Mouse (Mus musculus) heart, adult 2 months (tissue): ENCODE data around the gene Mfap4.

ENCODE experiments used
- CTCF ChIP-seq: fragments of 200-600 bp; IDR thresholded peaks from 2 replicates; pipeline ENCODE4 v1.8.1; 2022; ENCODE audit warnings: antibody characterized with exemption, mild to moderate bottlenecking, moderate library complexity
- EP300 ChIP-seq: fragments of 200-500 bp; IDR thresholded peaks from 2 replicates; pipeline ENCODE4 v1.6.1; 2011; ENCODE audit warnings: low read depth, low read length, control low read depth; ENCODE audit not compliant: insufficient read depth
- POLR2A ChIP-seq: fragments of 200-500 bp; IDR thresholded peaks from 2 replicates; pipeline ENCODE4 v1.6.1; 2011; ENCODE audit warnings: mild to moderate bottlenecking, low read depth, low read length, control low read depth; ENCODE audit not compliant: insufficient read depth

- TF ChIP-seq POLR2A (no peak), CTCF (no peak), EP300 (no peak)
Measured at GRCm38 (mm10) chr11:61470880-61471279, 14.4 kb upstream of the Mfap4 start.
